Mouse (Mus musculus) heart, embryonic 14.5 days (tissue): ENCODE measurements around the gene Extl1. TPM values are rescaled to one million over a fixed set of nuclear protein-coding genes. Genes with fewer than 3 reads are reported as not detected.
"Not testable (repeated sequence)": the region's sequence is repeated elsewhere in the genome, so short reads cannot be mapped to it uniquely, and the experiment has no call there.

ENCODE experiments used
- ATAC-seq: fragments of 200-750 bp; cut with Nextera tagmentation; 2 replicates; pipeline ENCODE4 v1.8.0; 2017; ENCODE audit warnings: low read depth, moderate TSS enrichment; ENCODE audit not compliant: insufficient number of reproducible peaks, insufficient read depth, low FRiP score
- H3K27ac ChIP-seq, 2 experiments: fragments of 200-500 bp in 1 of 2; fragments of 300-500 bp in 1 of 2; sonication (generic) in 1 of 2; replicated peaks in 1 of 2; 2 replicates each; pipeline ENCODE4 v1.5.1; 2012 to 2014; ENCODE audit warnings: low read depth in 2 of 2, low read length in 2 of 2, control low read depth in 1 of 2, mild to moderate bottlenecking in 1 of 2, mixed read lengths in 1 of 2; ENCODE audit not compliant: control insufficient read depth in 1 of 2, insufficient read depth in 1 of 2
- H3K27me3 ChIP-seq: fragments of 300-500 bp; sonication (generic); 2 replicates; pipeline ENCODE4 v1.6.1; 2014; ENCODE audit warnings: mild to moderate bottlenecking, low read length, control low read depth; ENCODE audit not compliant: control insufficient read depth, insufficient read depth
- H3K36me3 ChIP-seq: fragments of 300-500 bp; sonication (generic); 2 replicates; pipeline ENCODE4 v1.6.1; 2014; ENCODE audit warnings: mild to moderate bottlenecking, control low read depth, low read length, mixed read lengths; ENCODE audit not compliant: control insufficient read depth, insufficient read depth
- H3K4me1 ChIP-seq, 2 experiments: fragments of 200-500 bp in 1 of 2; fragments of 300-500 bp in 1 of 2; sonication (generic) in 1 of 2; 2 replicates each; pipeline ENCODE4 v1.6.1; 2012 to 2014; ENCODE audit warnings: low read length in 2 of 2, control low read depth in 1 of 2, mixed read lengths in 1 of 2; ENCODE audit not compliant: control insufficient read depth in 2 of 2, insufficient read depth in 2 of 2
- H3K4me2 ChIP-seq: fragments of 300-500 bp; sonication (generic); 2 replicates; pipeline ENCODE4 v1.6.1; 2014; ENCODE audit warnings: mild to moderate bottlenecking, low read length
- H3K4me3 ChIP-seq, 2 experiments: fragments of 200-500 bp in 1 of 2; fragments of 300-500 bp in 1 of 2; sonication (generic) in 1 of 2; 2 replicates each; pipeline ENCODE4 v1.5.1; 2012 to 2014; ENCODE audit warnings: low read length in 2 of 2, mild to moderate bottlenecking in 2 of 2, control low read depth in 1 of 2, low read depth in 1 of 2, moderate library complexity in 1 of 2; ENCODE audit not compliant: control insufficient read depth in 1 of 2, insufficient read depth in 1 of 2
- H3K9ac ChIP-seq: fragments of 300-500 bp; sonication (generic); 2 replicates; pipeline ENCODE4 v1.6.1; 2014; ENCODE audit warnings: mild to moderate bottlenecking, low read length
- H3K9me3 ChIP-seq: fragments of 300-500 bp; sonication (generic); 2 replicates; pipeline ENCODE4 v1.6.1; 2016; ENCODE audit warnings: low read length, control low read depth; ENCODE audit not compliant: control insufficient read depth
- WGBS: fragments of 180-500 bp; shearing (Covaris S2); extraction: QIAGEN DNeasy Blood & Tissue Kit; methylation state at CpG from one replicate; pipeline ENCODE4 v1.1.7; 2014; 5-methylcytosine and 5-hydroxymethylcytosine counted together
- polyA plus RNA-seq: library from polyadenylated mRNA; unstranded; fragments of >200 nt; fragmentation: Nextera tagmentation; extraction: Ambion mirVana; gene quantifications from 2 replicates; pipeline ENCODE4 v1.2.1, GENCODE M21; 2014

Gene Extl1
- 2.8 and 2.9 TPM in 2 replicates for polyA plus RNA-seq

DNA sequence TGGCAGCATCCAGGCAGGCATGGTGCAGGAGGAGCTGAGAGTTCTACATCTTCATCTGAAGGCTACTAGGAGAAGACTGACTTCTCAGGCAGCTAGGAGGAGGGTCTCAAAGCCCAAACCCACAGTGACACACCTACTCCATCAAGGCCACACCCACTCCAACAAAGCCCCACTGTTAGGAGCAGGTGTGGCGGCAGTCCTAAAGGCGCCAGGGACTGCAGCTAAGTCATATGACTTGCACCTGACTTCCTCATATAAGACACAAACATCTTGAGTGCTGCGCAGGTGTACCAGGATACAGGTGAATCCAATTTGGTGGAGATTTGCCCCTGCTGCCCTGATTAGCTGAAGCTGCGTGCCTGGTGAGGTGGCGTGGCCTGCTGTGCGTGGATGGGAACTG lies at the start of gene Extl1:
Gene Extl1 (minus strand): TSS at position 101 of the 400 bp plus-strand sequence.
- H3K36me3 ChIP-seq, H3K4me2 ChIP-seq, ATAC-seq, H3K27me3 ChIP-seq, H3K9me3 ChIP-seq, H3K9ac ChIP-seq, H3K4me3 ChIP-seq, H3K27ac ChIP-seq, H3K4me1 ChIP-seq: not testable (repeated sequence)
- 97% methylated on average over 2 of the region's 6 CpGs for whole genome bisulfite sequencing

DNA sequence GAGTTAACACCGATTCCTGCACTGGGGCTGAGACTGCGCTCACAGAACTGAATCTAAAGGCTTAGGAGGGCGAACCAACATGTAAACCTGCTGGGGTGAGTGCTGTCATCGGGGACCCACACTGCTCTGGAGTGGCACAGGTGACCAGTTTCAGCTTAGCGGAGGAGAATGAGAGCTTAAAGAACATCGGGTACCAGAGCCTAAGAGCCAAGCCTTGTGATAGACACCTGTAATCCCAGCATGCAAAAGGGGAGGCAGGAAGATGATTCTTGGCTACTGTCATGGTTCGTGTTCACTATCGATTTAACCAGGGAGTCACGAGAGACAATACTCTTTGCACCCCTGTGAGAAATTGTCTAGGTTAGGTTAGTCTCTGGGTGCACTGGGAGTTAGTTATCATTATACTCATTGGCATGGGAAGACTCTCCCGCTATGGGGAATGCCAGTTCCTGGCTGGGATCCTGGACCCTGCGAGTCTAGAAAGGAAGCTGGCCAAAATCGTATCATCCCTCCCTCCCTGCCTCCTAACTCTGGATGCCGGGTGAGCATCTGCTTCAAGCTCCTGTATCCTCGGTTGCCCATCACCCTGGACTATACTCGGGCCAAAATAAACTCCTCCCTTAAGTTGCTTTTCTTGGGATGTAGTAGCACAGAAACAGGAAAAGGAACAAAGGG lies 49.2 kb upstream of the Extl1 start:
- no peak overlapping the region for H3K27ac ChIP-seq
- no peak overlapping the region for H3K4me3 ChIP-seq
- H3K9ac ChIP-seq: no peak overlapping the region
- H3K4me1 ChIP-seq: peaks cover 4% of the 10 kb centered on the region in 2 experiments; a peak in 2 of 4 replicates
- no peak overlapping the region for H3K4me2 ChIP-seq
- no peaks in the 10 kb centered on the region for H3K9me3 ChIP-seq
- no peaks in the 10 kb centered on the region for H3K36me3 ChIP-seq
- H3K27me3 ChIP-seq: no peaks in the 10 kb centered on the region
- ATAC-seq: no peak
- 85% methylated on average over 15 of the region's 15 CpGs for WGBS

DNA sequence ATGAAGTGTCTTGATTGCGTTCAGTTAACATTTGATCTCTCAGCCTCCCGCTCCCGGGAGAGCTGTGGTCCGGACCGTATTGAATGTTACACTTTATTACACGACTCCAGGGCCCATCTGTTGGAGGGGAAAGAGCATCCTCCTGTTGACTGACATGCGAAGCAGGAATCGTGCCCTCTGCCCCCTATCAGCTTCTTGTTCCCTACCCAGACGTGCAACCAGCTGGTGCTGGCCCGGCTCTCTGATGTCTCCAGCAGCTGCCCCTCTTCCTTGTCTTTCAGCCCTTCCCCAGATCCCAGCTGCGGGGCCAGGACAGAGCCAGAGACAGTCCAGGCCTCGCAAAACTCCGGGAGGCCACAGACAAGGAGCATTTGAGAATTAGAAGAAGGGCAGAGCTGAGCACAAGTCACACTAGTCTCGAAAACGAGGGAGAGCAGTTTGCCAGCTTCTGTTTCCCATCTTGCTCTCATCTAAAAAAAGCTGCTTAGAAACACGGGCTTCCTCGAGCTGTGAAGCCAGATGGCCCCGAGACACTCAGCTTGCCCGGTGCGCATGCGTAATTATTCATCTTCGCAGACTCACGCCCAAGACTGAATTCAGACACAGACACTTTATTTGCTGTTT lies 46.8 kb upstream of the Extl1 start:
- no peaks in the 10 kb centered on the region for H3K9me3 ChIP-seq
- H3K27ac ChIP-seq: no peak overlapping the region
- ATAC-seq: no peak
- peak overlapping the region; percentile 26 for H3K4me2 ChIP-seq
- peak overlapping the region; percentile 16; the same call in 1 of the 2 replicates for H3K9ac ChIP-seq
- H3K27me3 ChIP-seq: no peaks in the 10 kb centered on the region
- no peak overlapping the region for H3K4me3 ChIP-seq
- peaks cover 4% of the 10 kb centered on the region in 2 experiments; a peak in 2 of 4 replicates for H3K4me1 ChIP-seq
- WGBS: 39% methylated on average over 23 of the region's 23 CpGs
- peaks cover 9% of the 10 kb centered on the region; the same call in 1 of the 2 replicates for H3K36me3 ChIP-seq

DNA sequence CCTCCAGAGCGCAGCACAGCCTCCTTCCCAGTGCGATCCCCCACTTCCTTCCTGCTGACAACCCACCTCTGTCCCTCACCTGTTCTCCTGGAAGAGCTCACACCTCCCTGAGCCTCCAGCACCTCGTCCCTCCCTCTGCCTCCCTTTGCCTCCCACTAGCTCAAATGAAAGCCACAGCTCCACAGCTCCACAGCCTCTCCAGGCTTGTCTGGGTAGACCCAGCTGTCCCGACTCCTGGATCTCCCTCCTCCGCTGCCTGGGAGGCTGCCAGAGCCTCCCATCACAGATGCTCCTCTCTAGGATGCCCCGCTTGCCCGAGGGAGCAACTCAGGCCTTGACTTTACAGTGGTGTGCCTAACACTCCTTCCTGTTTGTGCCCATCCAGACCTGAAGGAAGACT lies 41.4 kb upstream of the Extl1 start:
- WGBS: 66% methylated on average over 7 of the region's 7 CpGs
- ATAC-seq: no peak

DNA sequence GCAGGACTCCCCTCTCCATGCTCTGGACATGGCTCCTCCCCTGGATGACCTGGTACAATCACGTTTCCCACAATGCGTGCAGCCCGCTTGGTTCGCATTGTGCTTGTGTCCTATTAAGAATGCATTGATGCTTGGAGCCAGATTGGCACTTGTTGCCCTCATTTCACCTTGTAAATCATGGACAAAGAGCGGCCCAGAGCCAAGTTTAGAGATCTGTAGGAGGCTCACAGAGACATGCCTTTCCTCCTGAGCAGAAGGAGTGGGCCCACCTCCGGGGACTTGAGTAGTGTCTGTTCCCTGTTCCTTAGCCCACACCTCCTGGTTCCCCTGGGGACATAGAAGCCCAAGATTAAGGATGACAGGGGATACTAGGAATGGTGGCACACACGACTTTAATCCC lies 40.3 kb upstream of the Extl1 start:
- Histone ChIP-seq H3K4me1 (no peaks in the 10 kb centered on the region), H3K27me3 (no peaks in the 10 kb centered on the region), H3K27ac (no peak overlapping the region), H3K9me3 (no peaks in the 10 kb centered on the region), H3K4me3 (no peak overlapping the region), H3K9ac (no peak overlapping the region), H3K4me2 (no peak overlapping the region), H3K36me3 (peaks cover 51% of the 10 kb centered on the region)
- ATAC-seq: no peak
- 85% methylated on average over 7 of the region's 7 CpGs for WGBS

More for the DNA sequence above, 41.4 kb upstream of the Extl1 start:
- peaks cover 43% of the 10 kb centered on the region for H3K36me3 ChIP-seq
- no peak overlapping the region for H3K9ac ChIP-seq
- no peaks in the 10 kb centered on the region for H3K27me3 ChIP-seq
- H3K4me3 ChIP-seq: no peak overlapping the region
- no peak overlapping the region for H3K27ac ChIP-seq
- no peaks in the 10 kb centered on the region for H3K4me1 ChIP-seq
- H3K4me2 ChIP-seq: no peak overlapping the region
- no peaks in the 10 kb centered on the region for H3K9me3 ChIP-seq

DNA sequence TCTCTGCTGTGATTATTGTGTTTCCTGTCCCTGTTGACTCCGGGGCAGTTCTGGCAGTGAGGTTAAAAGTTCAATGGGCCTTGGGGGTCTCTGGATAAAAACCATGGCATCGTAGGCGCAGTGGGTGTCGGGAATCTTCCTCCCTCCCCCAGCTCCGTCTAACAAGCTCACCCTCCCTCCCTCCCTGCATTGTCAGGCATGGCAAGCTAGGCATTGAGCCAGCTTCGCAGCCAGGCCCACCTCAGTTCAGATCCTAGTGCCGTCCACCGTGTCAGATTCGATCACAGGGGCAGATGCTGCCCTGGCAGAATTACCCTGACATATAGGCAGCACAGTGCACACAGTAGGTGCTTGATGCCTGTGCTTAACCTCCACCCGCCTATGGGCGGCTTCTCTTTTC lies 38.3 kb upstream of the Extl1 start:
- WGBS: 64% methylated on average over 11 of the region's 11 CpGs
- H3K9ac ChIP-seq: no peak overlapping the region
- H3K9me3 ChIP-seq: no peaks in the 10 kb centered on the region
- ATAC-seq: no peak
- no peak overlapping the region for H3K4me3 ChIP-seq
- peaks cover 0 to 4% of the 10 kb centered on the region in 2 experiments; a peak in 2 of 4 replicates for H3K4me1 ChIP-seq
- no peak overlapping the region for H3K4me2 ChIP-seq
- peaks cover 59% of the 10 kb centered on the region for H3K36me3 ChIP-seq
- no peak overlapping the region for H3K27ac ChIP-seq
- no peaks in the 10 kb centered on the region for H3K27me3 ChIP-seq

DNA sequence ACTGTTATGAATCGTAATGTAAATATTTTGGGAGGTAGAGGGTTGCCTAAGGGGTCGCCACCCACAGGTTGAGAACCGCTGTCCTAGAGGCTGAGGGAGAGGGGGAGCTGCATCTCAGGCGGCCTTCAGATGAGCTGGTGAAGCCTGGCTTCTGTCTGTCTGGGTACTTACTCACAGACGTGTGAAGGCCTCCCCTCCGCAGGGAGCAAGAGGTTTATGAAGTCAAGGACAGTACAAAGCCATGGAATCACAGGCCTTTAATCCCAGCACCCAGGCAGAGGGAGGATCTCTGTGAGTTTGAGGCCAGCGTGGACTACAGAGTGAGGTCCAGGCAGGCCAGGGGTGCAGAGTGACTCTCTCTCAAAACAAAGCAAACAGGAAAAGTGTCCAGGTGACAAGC lies 33.5 kb upstream of the Extl1 start:
- H3K27ac ChIP-seq: peak overlapping the region in 1 of 2 experiments; percentile 25; a peak in 2 of 4 replicates
- H3K9ac ChIP-seq: peak overlapping the region; percentile 25; the same call in 1 of the 2 replicates
- WGBS: 62% methylated on average over 7 of the region's 7 CpGs
- no peaks in the 10 kb centered on the region for H3K9me3 ChIP-seq
- no peak overlapping the region for H3K4me2 ChIP-seq
- H3K27me3 ChIP-seq: no peaks in the 10 kb centered on the region
- H3K4me3 ChIP-seq: no peak overlapping the region
- no peak for ATAC-seq
- peaks cover 37% of the 10 kb centered on the region for H3K36me3 ChIP-seq
- peaks cover 13 to 20% of the 10 kb centered on the region in 2 experiments for H3K4me1 ChIP-seq
